Comparison of ENCODE assay signal across 1 mouse cellular context in the genomic region with DNA sequence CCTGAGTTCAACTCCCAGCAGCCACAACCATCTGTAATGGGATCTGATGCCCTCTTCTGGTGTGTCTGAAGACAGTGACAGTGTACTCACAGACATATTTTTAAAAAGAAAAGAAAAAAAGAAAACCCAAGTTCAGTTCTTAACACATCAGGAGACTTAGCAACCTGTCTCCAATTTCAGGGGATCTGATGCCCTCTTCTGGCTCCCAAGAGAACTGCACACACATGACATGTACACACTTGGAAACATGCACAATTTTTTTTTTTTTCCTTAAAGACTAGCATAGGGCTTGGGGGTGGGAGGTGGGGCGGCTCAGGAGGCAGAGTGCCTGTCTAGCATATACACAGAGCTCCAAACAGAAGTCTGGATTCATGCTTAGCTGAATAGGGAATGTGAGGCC.
TF ChIP-seq lines count a peak whose summit lies in the region.

No protein-coding gene starts in this region.

TF ChIP-seq in MEL, 35 proteins besides CTCF, POLR2A, EP300 and RAD21:
- peak; percentile 66 for TF ChIP-seq ZNF384 (IDR thresholded peaks at IDR 0.05; ENCODE audit: low read depth, low read length)
- no peak for TF ChIP-seq TCF12 (IDR thresholded peaks at IDR 0.05; ENCODE audit: low read depth, low read length)
- TF ChIP-seq USF1 (IDR thresholded peaks at IDR 0.05; ENCODE audit: low read depth, low read length) = no peak
- TF ChIP-seq SMC3 (IDR thresholded peaks at IDR 0.05; ENCODE audit: low read depth, low read length) = peak; percentile 25
- no peak for TF ChIP-seq MAZ (IDR thresholded peaks at IDR 0.05; ENCODE audit: low read depth, low read length)
